Comparison of ENCODE assay signal across 7 mouse cellular contexts in genomic region chr2:65845551-65845950, GRCm38 (mm10). TPM values are rescaled to one million over a fixed set of nuclear protein-coding genes. Genes with fewer than 3 reads are reported as not detected.
DNase-seq lines count a peak whose midpoint lies in the region; ATAC-seq and TF ChIP-seq lines count a peak whose summit lies in the region.

Csrnp3 (plus strand) TSS chr2:65845767.

- H3K36me3 ChIP-seq in forebrain, postnatal 0 days (ENCODE audit: insufficient read depth), result no peaks in the 10 kb centered on the region
- no peaks in the 10 kb centered on the region for H3K36me3 ChIP-seq in kidney, postnatal 0 days (ENCODE audit: insufficient read depth, low read length)
- H3K36me3 ChIP-seq in limb, embryonic 14.5 days (ENCODE audit: control insufficient read depth, insufficient read depth, low read length), result no peaks in the 10 kb centered on the region
- H3K36me3 ChIP-seq in neural tube, embryonic 15.5 days, result no peaks in the 10 kb centered on the region

- H3K27me3 ChIP-seq in forebrain, postnatal 0 days (ENCODE audit: insufficient read depth, low read length), result no peaks in the 10 kb centered on the region
- no peaks in the 10 kb centered on the region for H3K27me3 ChIP-seq in kidney, postnatal 0 days (ENCODE audit: insufficient read depth, low read length)
- H3K27me3 ChIP-seq in limb, embryonic 14.5 days (ENCODE audit: control insufficient read depth, insufficient read depth, low read length), result no peaks in the 10 kb centered on the region
- no peaks in the 10 kb centered on the region for H3K27me3 ChIP-seq in neural tube, embryonic 15.5 days (replicated peaks)

- H3K4me2 ChIP-seq in forebrain, postnatal 0 days (ENCODE audit: low read depth), result peak within 1 kb of the TSS; percentile 46
- H3K4me2 ChIP-seq in kidney, postnatal 0 days (ENCODE audit: low read length), result peak within 1 kb of the TSS; percentile 60
- H3K4me2 ChIP-seq in limb, embryonic 14.5 days (replicated peaks; ENCODE audit: low read depth, low read length, severe bottlenecking), result peak within 1 kb of the TSS; percentile 55
- peak within 1 kb of the TSS; percentile 51 for H3K4me2 ChIP-seq in neural tube, embryonic 15.5 days

- peak within 1 kb of the TSS; percentile 55 for H3K4me3 ChIP-seq in forebrain, postnatal 0 days (ENCODE audit: low read depth, low read length)
- peak within 1 kb of the TSS; percentile 37 for H3K4me3 ChIP-seq in kidney, postnatal 0 days (replicated peaks; ENCODE audit: low read depth, low read length)
- peak within 1 kb of the TSS; percentile 37 for H3K4me3 ChIP-seq in limb, embryonic 14.5 days (replicated peaks; ENCODE audit: low read length)
- peak within 1 kb of the TSS; percentile 55 for H3K4me3 ChIP-seq in neural tube, embryonic 15.5 days (replicated peaks)

- peaks cover 2% of the 10 kb centered on the region; the same call in 1 of the 2 replicates for H3K4me1 ChIP-seq in forebrain, postnatal 0 days (ENCODE audit: insufficient read depth)
- no peaks in the 10 kb centered on the region for H3K4me1 ChIP-seq in kidney, postnatal 0 days (replicated peaks; ENCODE audit: insufficient read depth, low read length)
- H3K4me1 ChIP-seq in limb, embryonic 14.5 days (ENCODE audit: control insufficient read depth, insufficient read depth, low read length), result peaks cover 14% of the 10 kb centered on the region
- peaks cover 9% of the 10 kb centered on the region; the same call in 1 of the 2 replicates for H3K4me1 ChIP-seq in neural tube, embryonic 15.5 days

- TF ChIP-seq CTCF in forebrain, postnatal 0 days (IDR thresholded peaks at IDR 0.05; ENCODE audit: low read depth), result no peak
- TF ChIP-seq CTCF in kidney, postnatal 0 days (IDR thresholded peaks at IDR 0.05; ENCODE audit: low read depth), result no peak

- ATAC-seq in forebrain, postnatal 0 days, result peak; percentile 92
- peak; percentile 69; the same call in 1 of the 2 replicates for ATAC-seq in kidney, postnatal 0 days (replicated peaks; ENCODE audit: low FRiP score, low read depth)
- ATAC-seq in limb, embryonic 14.5 days (ENCODE audit: low FRiP score, low read depth), result peak; percentile 94
- peak; percentile 93 for ATAC-seq in neural tube, embryonic 15.5 days (ENCODE audit: low FRiP score)

- peak; percentile 43 for DNase-seq in WW6 (ENCODE audit: low read depth, low spot score)
- peak; percentile 77 for DNase-seq in cerebellum, adult 11-12 months
- DNase-seq in forebrain, postnatal 0 days, result peak; percentile 88
- DNase-seq in kidney, postnatal 0 days (ENCODE audit: low spot score), result peak; percentile 89
- DNase-seq in limb, embryonic 14.5 days (ENCODE audit: low spot score), result peak; percentile 85
- no peak for DNase-seq in T-cell, adult 2 months (ENCODE audit: low spot score)

- WGBS in forebrain, postnatal 0 days, result 1% methylated on average over 6 of the region's 6 CpGs
- WGBS in kidney, postnatal 0 days, result under 1% methylated on average over 6 of the region's 6 CpGs
- WGBS in limb, embryonic 14.5 days, result 1% methylated on average over 6 of the region's 6 CpGs
- WGBS in neural tube, embryonic 15.5 days, result under 1% methylated on average over 6 of the region's 6 CpGs

- H3K27ac ChIP-seq in forebrain, postnatal 0 days (ENCODE audit: low read depth, low read length), result peak within 1 kb of the TSS; percentile 90
- H3K27ac ChIP-seq in kidney, postnatal 0 days, result no peak within 1 kb of the TSS
- H3K27ac ChIP-seq in limb, embryonic 14.5 days (replicated peaks; ENCODE audit: low read depth, low read length), result no peak within 1 kb of the TSS
- peak within 1 kb of the TSS; percentile 85 for H3K27ac ChIP-seq in neural tube, embryonic 15.5 days (replicated peaks)

- no peaks in the 10 kb centered on the region for H3K9me3 ChIP-seq in forebrain, postnatal 0 days (ENCODE audit: low read length)
- H3K9me3 ChIP-seq in kidney, postnatal 0 days (replicated peaks; ENCODE audit: low read length), result no peaks in the 10 kb centered on the region
- H3K9me3 ChIP-seq in limb, embryonic 14.5 days (ENCODE audit: control insufficient read depth, low read length), result no peaks in the 10 kb centered on the region
- H3K9me3 ChIP-seq in neural tube, embryonic 15.5 days (replicated peaks), result no peaks in the 10 kb centered on the region

- peak; percentile 52; the same call in 1 of the 2 replicates for TF ChIP-seq POLR2A in limb, embryonic 14.5 days (IDR thresholded peaks at IDR 0.05; ENCODE audit: borderline replicate concordance, extremely low read depth, insufficient read depth, insufficient read length)

- H3K9ac ChIP-seq in forebrain, postnatal 0 days, result peak within 1 kb of the TSS; percentile 74
- peak within 1 kb of the TSS; percentile 24; the same call in 1 of the 2 replicates for H3K9ac ChIP-seq in kidney, postnatal 0 days (ENCODE audit: low read depth, low read length)
- H3K9ac ChIP-seq in limb, embryonic 14.5 days (ENCODE audit: low read depth, low read length, severe bottlenecking), result peak within 1 kb of the TSS; percentile 43
- H3K9ac ChIP-seq in neural tube, embryonic 15.5 days (replicated peaks), result peak within 1 kb of the TSS; percentile 64

RNA-seq across cellular contexts. Expression of gene Csrnp3, which starts in this region (rescaled TPM):
- total RNA-seq in forebrain, postnatal 0 days (2014; rRNA removed), result 89.7 and 98.2 TPM in 2 replicates
- polyA plus RNA-seq in forebrain, postnatal 0 days (2015; fragmentation: Nextera tagmentation; extraction: Ambion mirVana), result 28.1 and 46.2 TPM in 2 replicates
- polyA plus RNA-seq in kidney, postnatal 0 days (2015; fragmentation: Nextera tagmentation; extraction: Ambion mirVana), result 1.2 and 1.5 TPM in 2 replicates
- 2.8 and 3.0 TPM in 2 replicates for polyA plus RNA-seq in limb, embryonic 14.5 days (2012; rRNA removed)
- polyA plus RNA-seq in limb, embryonic 14.5 days (2014; fragmentation: Nextera tagmentation; extraction: Ambion mirVana), result 3.6 and 4.8 TPM in 2 replicates
- 37.6 and 49.3 TPM in 2 replicates for polyA plus RNA-seq in neural tube, embryonic 15.5 days (2015; fragmentation: Nextera tagmentation; extraction: Ambion mirVana)

Comparison
In these comparisons a context has a peak if more than half of its experiments do, and no peak if none do; other contexts are left out.
1. H3K27ac ChIP-seq: peak in forebrain, postnatal 0 days (single experiment) and neural tube, embryonic 15.5 days (single experiment); none in kidney, postnatal 0 days (single experiment) and limb, embryonic 14.5 days (single experiment).
2. H3K9ac ChIP-seq: peak in every context shown above with its lines; median percentile 74 in forebrain, postnatal 0 days; 64 in neural tube, embryonic 15.5 days; 43 in limb, embryonic 14.5 days; 24 in kidney, postnatal 0 days.
3. Peak in every context shown above with its lines, with median percentiles within 50 percentile points of each other: ATAC-seq, H3K4me2 ChIP-seq and H3K4me3 ChIP-seq.